Mouse (Mus musculus) hindbrain, postnatal 0 days (tissue): ENCODE measurements around the gene Nde1. TPM values are rescaled to one million over a fixed set of nuclear protein-coding genes. Genes with fewer than 3 reads are reported as not detected.
A peak's percentile ranks its signal among the peaks of the same experiment; 100 is the strongest.

ENCODE experiments used
- ATAC-seq: fragments of 200-750 bp; cut with Nextera tagmentation; 2 replicates; pipeline ENCODE4 v1.8.0; 2017; ENCODE audit warnings: mild to moderate bottlenecking, moderate TSS enrichment, moderate library complexity
- DNase-seq: peaks from one replicate; pipeline ENCODE4 v3.0.0-alpha.2; 2015; ENCODE audit warnings: low spot score
- H3K27ac ChIP-seq: fragments of 300-500 bp; sonication (generic); 2 replicates; pipeline ENCODE4 v1.5.1; 2014; ENCODE audit warnings: mild to moderate bottlenecking
- H3K27me3 ChIP-seq: fragments of 300-500 bp; sonication (generic); 2 replicates; pipeline ENCODE4 v1.6.1; 2014; ENCODE audit warnings: low read length, mixed read lengths; ENCODE audit not compliant: insufficient read depth
- H3K36me3 ChIP-seq: fragments of 300-500 bp; sonication (generic); 2 replicates; pipeline ENCODE4 v1.6.1; 2014; ENCODE audit warnings: low read length, mixed read lengths; ENCODE audit not compliant: insufficient read depth
- H3K4me1 ChIP-seq: fragments of 300-500 bp; sonication (generic); 2 replicates; pipeline ENCODE4 v1.6.1; 2014; ENCODE audit warnings: antibody characterized with exemption, low read length, mixed read lengths; ENCODE audit not compliant: insufficient read depth
- H3K4me2 ChIP-seq: fragments of 300-500 bp; sonication (generic); 2 replicates; pipeline ENCODE4 v1.6.1; 2014; ENCODE audit warnings: low read depth, mild to moderate bottlenecking, low read length, moderate library complexity, mixed read lengths
- H3K4me3 ChIP-seq: fragments of 300-500 bp; sonication (generic); 2 replicates; pipeline ENCODE4 v1.5.1; 2014; ENCODE audit warnings: low read length
- H3K9ac ChIP-seq: fragments of 300-500 bp; sonication (generic); replicated peaks from 2 replicates; pipeline ENCODE4 v1.6.1; 2014; ENCODE audit warnings: mild to moderate bottlenecking, low read length, moderate library complexity, mixed read lengths
- H3K9me3 ChIP-seq: fragments of 300-500 bp; sonication (generic); 2 replicates; pipeline ENCODE4 v1.6.1; 2016; ENCODE audit warnings: low read length, mixed read lengths
- CTCF ChIP-seq: IDR thresholded peaks from 2 replicates; pipeline ENCODE4 v1.5.1; 2016; ENCODE audit warnings: antibody characterized with exemption, control low read depth, low read depth
- WGBS: fragments of 180-500 bp; shearing (Covaris S2); extraction: QIAGEN DNeasy Blood & Tissue Kit; methylation state at CpG from one replicate; pipeline ENCODE4 v1.1.7; 2014; 5-methylcytosine and 5-hydroxymethylcytosine counted together
- polyA plus RNA-seq: library from polyadenylated mRNA; unstranded; fragments of >200 nt; fragmentation: Nextera tagmentation; extraction: Ambion mirVana; gene quantifications from 2 replicates; pipeline ENCODE4 v1.2.1, GENCODE M21; 2015
- total RNA-seq: library from RNA; depleted of rRNA; stranded (reverse); fragments of >200 nt; gene quantifications from 2 replicates; pipeline ENCODE4 v1.2.3, GENCODE M21; 2014

Gene Nde1
- total and polyA plus RNA-seq, 2 experiments from 2014 or later: 25.3 to 26.5 TPM

GRCm38 (mm10) chr16:14158936-14159745, 3.9 kb upstream of the Nde1 start:
- DNase-seq (peak; percentile 98), ATAC-seq (peak; percentile 98)
- WGBS: 1% methylated on average over 57 of the region's 58 CpGs
- no peak; the same call in 1 of the 2 replicates for TF ChIP-seq CTCF
- no peaks in the 10 kb centered on the region for H3K9me3 ChIP-seq
- H3K4me3 ChIP-seq: peak overlapping the region; percentile 87
- peak overlapping the region; percentile 69 for H3K4me2 ChIP-seq
- H3K27me3 ChIP-seq: no peaks in the 10 kb centered on the region
- H3K4me1 ChIP-seq: 0 out of 2 replicates have a peak, but pooled peaks cover 3% of the 10 kb centered on the region
- H3K9ac ChIP-seq: peak overlapping the region; percentile 72
- peak overlapping the region; percentile 97 for H3K27ac ChIP-seq
- H3K36me3 ChIP-seq: no peaks in the 10 kb centered on the region

- peak; percentile 92 for DNase-seq
- H3K4me2 ChIP-seq: peak overlapping the region; percentile 69
- H3K4me3 ChIP-seq: peak overlapping the region; percentile 87
- no peaks in the 10 kb centered on the region for H3K9me3 ChIP-seq
- no peaks in the 10 kb centered on the region for H3K36me3 ChIP-seq
- H3K4me1 ChIP-seq: 0 out of 2 replicates have a peak, but pooled peaks cover 3% of the 10 kb centered on the region
- ATAC-seq: no peak; the same call in 1 of the 2 replicates
- peak; percentile 93 for TF ChIP-seq CTCF
- WGBS: under 1% methylated on average over 10 of the region's 10 CpGs
- H3K27ac ChIP-seq: peak overlapping the region; percentile 97
- H3K9ac ChIP-seq: peak overlapping the region; percentile 72
- H3K27me3 ChIP-seq: no peaks in the 10 kb centered on the region
Observed at GRCm38 (mm10) chr16:14159746-14160131, 3.3 kb upstream of the Nde1 start.

DNA sequence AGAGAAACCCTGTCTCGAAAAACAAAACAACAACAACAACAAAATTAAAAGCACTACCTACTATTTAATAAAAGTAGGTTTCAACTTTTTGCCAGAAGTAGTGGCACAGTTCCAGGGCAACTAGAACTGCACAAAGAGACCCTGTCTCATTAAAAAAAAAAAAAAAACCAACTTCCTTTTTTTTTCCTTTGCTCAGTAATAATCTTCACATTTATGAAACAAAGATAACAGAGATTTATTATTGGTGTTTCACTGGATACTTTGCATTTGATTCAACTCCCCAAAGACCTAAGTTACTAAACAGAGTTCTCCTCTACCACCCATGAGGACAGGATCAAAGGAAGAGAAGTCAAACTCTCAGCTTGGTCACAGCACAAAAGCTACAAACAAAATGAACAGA, 2.1 kb upstream of the Nde1 start:
- no peak overlapping the region for H3K4me3 ChIP-seq
- no peaks in the 10 kb centered on the region for H3K9me3 ChIP-seq
- ATAC-seq (no peak), DNase-seq (no peak)
- no peak overlapping the region for H3K4me2 ChIP-seq
- H3K36me3 ChIP-seq: no peaks in the 10 kb centered on the region
- no peak overlapping the region for H3K9ac ChIP-seq
- 0 out of 2 replicates have a peak, but pooled peaks cover 3% of the 10 kb centered on the region for H3K4me1 ChIP-seq
- no peak overlapping the region for H3K27ac ChIP-seq
- TF ChIP-seq CTCF: no peak
- WGBS: 96% methylated on average over 1 of the region's 1 CpGs
- H3K27me3 ChIP-seq: no peaks in the 10 kb centered on the region

GRCm38 (mm10) chr16:14163731-14164130, 656 bp downstream of the Nde1 start:
- H3K4me1 ChIP-seq: no peaks in the 10 kb centered on the region
- H3K27ac ChIP-seq: no peak overlapping the region
- ATAC-seq: no peak
- H3K4me3 ChIP-seq: peak overlapping the region; percentile 67
- no peaks in the 10 kb centered on the region for H3K27me3 ChIP-seq
- 2% methylated on average over 10 of the region's 10 CpGs for WGBS
- DNase-seq: no peak
- no peaks in the 10 kb centered on the region for H3K36me3 ChIP-seq
- TF ChIP-seq CTCF: no peak
- no peaks in the 10 kb centered on the region for H3K9me3 ChIP-seq
- peak overlapping the region; percentile 97 for H3K4me2 ChIP-seq
- H3K9ac ChIP-seq: peak overlapping the region; percentile 65

DNA sequence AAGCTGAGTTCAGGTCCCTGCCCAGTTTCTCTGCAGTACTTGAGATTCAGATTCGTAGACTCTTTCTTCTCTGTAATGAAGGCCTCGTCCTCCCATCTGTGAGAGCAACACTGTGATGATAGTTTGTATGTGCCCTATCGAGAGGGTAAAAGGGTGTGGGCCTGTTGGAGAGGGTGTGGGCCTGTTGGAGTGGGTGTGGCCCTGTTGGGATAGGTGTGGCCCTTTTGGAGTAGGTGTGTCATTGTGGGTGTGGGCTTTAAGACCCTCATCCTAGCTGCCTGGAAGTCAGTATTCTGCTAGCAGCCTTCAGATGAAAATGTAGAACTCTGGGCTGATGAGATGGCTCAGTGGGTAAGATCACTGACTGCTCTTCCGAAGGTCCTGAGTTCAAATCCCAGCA, 3.4 kb downstream of the Nde1 start:
- Histone ChIP-seq H3K4me2 (no peak overlapping the region), H3K9ac (no peak overlapping the region), H3K27me3 (no peaks in the 10 kb centered on the region), H3K36me3 (peaks cover 11% of the 10 kb centered on the region; the same call in 1 of the 2 replicates), H3K4me1 (no peaks in the 10 kb centered on the region), H3K9me3 (no peaks in the 10 kb centered on the region), H3K27ac (no peak overlapping the region), H3K4me3 (no peak overlapping the region)
- DNase-seq: no peak
- no peak for ATAC-seq
- WGBS: 95% methylated on average over 4 of the region's 4 CpGs
- TF ChIP-seq CTCF: no peak

- H3K4me1 ChIP-seq: no peaks in the 10 kb centered on the region
- 100% methylated on average over 1 of the region's 1 CpGs for WGBS
- no peak overlapping the region for H3K4me3 ChIP-seq
- ATAC-seq: no peak
- H3K9ac ChIP-seq: no peak overlapping the region
- H3K36me3 ChIP-seq: peaks cover 19% of the 10 kb centered on the region; the same call in 1 of the 2 replicates
- H3K9me3 ChIP-seq: no peaks in the 10 kb centered on the region
- TF ChIP-seq CTCF: no peak
- no peak for DNase-seq
- H3K27ac ChIP-seq: no peak overlapping the region
- no peak overlapping the region for H3K4me2 ChIP-seq
- H3K27me3 ChIP-seq: no peaks in the 10 kb centered on the region
Observed at GRCm38 (mm10) chr16:14169706-14170105, 6.6 kb downstream of the Nde1 start.

- Histone ChIP-seq H3K27me3 (no peaks in the 10 kb centered on the region), H3K9ac (no peak overlapping the region), H3K4me2 (no peak overlapping the region), H3K4me1 (no peaks in the 10 kb centered on the region), H3K36me3 (peaks cover 12% of the 10 kb centered on the region; the same call in 1 of the 2 replicates), H3K27ac (no peak overlapping the region), H3K9me3 (no peaks in the 10 kb centered on the region), H3K4me3 (no peak overlapping the region)
- WGBS: 76% methylated on average over 3 of the region's 3 CpGs
- TF ChIP-seq CTCF: no peak
- DNase-seq (no peak), ATAC-seq (no peak)
Observed at GRCm38 (mm10) chr16:14178041-14178440, 15.0 kb downstream of the Nde1 start.
